Mouse (Mus musculus): ENCODE results near the gene Tmprss11f.

GRCm38 (mm10) chr5:86630700-86631099, 1.5 kb downstream of the Tmprss11f start:
- TF ChIP-seq POLR2A (IDR thresholded peaks at IDR 0.05; ENCODE audit: low read depth, low read length), result no peak
- TF ChIP-seq CTCF (IDR thresholded peaks at IDR 0.05; ENCODE audit: borderline replicate concordance, insufficient read depth, low read length), result no peak
